Mouse (Mus musculus) lung, embryonic 14.5 days (tissue): ENCODE data around the gene Samt3. TPM values are rescaled to one million over a fixed set of nuclear protein-coding genes. Genes with fewer than 3 reads are reported as not detected.

Source experiments
- ATAC-seq: fragments of 200-750 bp; cut with Nextera tagmentation; 2 replicates; pipeline ENCODE4 v1.8.0; 2017; ENCODE audit warnings: mild to moderate bottlenecking, moderate TSS enrichment, moderate library complexity; ENCODE audit not compliant: insufficient read depth
- DNase-seq: peaks from one replicate; pipeline ENCODE4 v3.0.0-alpha.2; 2015
- H3K27ac ChIP-seq: fragments of 300-500 bp; sonication (generic); 2 replicates; pipeline ENCODE4 v1.5.1; 2014; ENCODE audit warnings: low read depth, mild to moderate bottlenecking, moderate library complexity
- H3K27me3 ChIP-seq: fragments of 300-500 bp; sonication (generic); 2 replicates; pipeline ENCODE4 v1.6.1; 2014; ENCODE audit warnings: low read length, control low read depth; ENCODE audit not compliant: insufficient read depth
- H3K36me3 ChIP-seq: fragments of 300-500 bp; sonication (generic); 2 replicates; pipeline ENCODE4 v1.6.1; 2014; ENCODE audit warnings: control low read depth; ENCODE audit not compliant: insufficient read depth
- H3K4me1 ChIP-seq: fragments of 300-500 bp; sonication (generic); 2 replicates; pipeline ENCODE4 v1.6.1; 2014; ENCODE audit warnings: antibody characterized with exemption, control low read depth; ENCODE audit not compliant: insufficient read depth
- H3K4me2 ChIP-seq: fragments of 300-500 bp; sonication (generic); 2 replicates; pipeline ENCODE4 v1.6.1; 2014; ENCODE audit warnings: mild to moderate bottlenecking
- H3K4me3 ChIP-seq: fragments of 300-500 bp; sonication (generic); 2 replicates; pipeline ENCODE4 v1.5.1; 2014; ENCODE audit warnings: low read depth, low read length
- H3K9ac ChIP-seq: fragments of 300-500 bp; sonication (generic); 2 replicates; pipeline ENCODE4 v1.6.1; 2014
- H3K9me3 ChIP-seq: fragments of 300-500 bp; sonication (generic); 2 replicates; pipeline ENCODE4 v1.6.1; 2016; ENCODE audit warnings: low read depth, low read length, control low read depth
- CTCF ChIP-seq: IDR thresholded peaks from 2 replicates; pipeline ENCODE4 v1.5.1; 2016; ENCODE audit warnings: antibody characterized with exemption, low read depth
- WGBS: fragments of 180-500 bp; shearing (Covaris S2); extraction: QIAGEN DNeasy Blood & Tissue Kit; methylation state at CpG from one replicate; pipeline ENCODE4 v1.1.7; 2014; 5-methylcytosine and 5-hydroxymethylcytosine counted together
- polyA plus RNA-seq: library from polyadenylated mRNA; unstranded; fragments of >200 nt; fragmentation: Nextera tagmentation; extraction: Ambion mirVana; gene quantifications from 2 replicates; pipeline ENCODE4 v1.2.1, GENCODE M21; 2014

The Samt3 gene
- polyA plus RNA-seq = not detected in 2 replicates

GRCm38 (mm10) chrX:86043899-86044298 lies at the start of gene Samt3:
Gene Samt3 (plus strand): TSS chrX:86044199.
- Histone ChIP-seq H3K4me2 (no peak within 1 kb of the TSS), H3K4me3 (no peak within 1 kb of the TSS), H3K27me3 (no peaks in the 10 kb centered on the region), H3K9ac (no peak within 1 kb of the TSS), H3K36me3 (no peaks in the 10 kb centered on the region), H3K27ac (no peak within 1 kb of the TSS), H3K9me3 (no peaks in the 10 kb centered on the region), H3K4me1 (no peaks in the 10 kb centered on the region)
- DNase-seq (no peak), ATAC-seq (no peak)
- no peak for TF ChIP-seq CTCF

GRCm38 (mm10) chrX:86016591-86016990 lies 27.4 kb upstream of the Samt3 start:
- Histone ChIP-seq H3K9ac (no peak overlapping the region), H3K27ac (no peak overlapping the region), H3K36me3 (no peaks in the 10 kb centered on the region), H3K4me1 (no peaks in the 10 kb centered on the region), H3K4me3 (no peak overlapping the region), H3K9me3 (no peaks in the 10 kb centered on the region), H3K27me3 (no peaks in the 10 kb centered on the region), H3K4me2 (no peak overlapping the region)
- DNase-seq = no peak
- ATAC-seq = no peak
- 26% methylated on average over 1 of the region's 1 CpGs for WGBS
- TF ChIP-seq CTCF = no peak

GRCm38 (mm10) chrX:86088672-86089071 lies 44.7 kb downstream of the Samt3 start:
- Histone ChIP-seq H3K27ac (no peak overlapping the region), H3K9ac (no peak overlapping the region), H3K4me1 (no peaks in the 10 kb centered on the region), H3K36me3 (no peaks in the 10 kb centered on the region), H3K4me2 (no peak overlapping the region), H3K9me3 (no peaks in the 10 kb centered on the region), H3K27me3 (no peaks in the 10 kb centered on the region), H3K4me3 (no peak overlapping the region)
- DNase-seq (no peak), ATAC-seq (no peak)
- 81% methylated on average over 1 of the region's 1 CpGs for WGBS
- no peak for TF ChIP-seq CTCF

Other genes starting within 250 kb of the Samt3 start
- 0.16 and 0.23 TPM in 2 replicates for gene 5430427O19Rik, start 173.8 kb upstream of the Samt3 start, polyA plus RNA-seq
- gene Nr0b1, start 147.6 kb downstream of the Samt3 start, polyA plus RNA-seq = not detected in 2 replicates